Mouse (Mus musculus): ENCODE data around the gene Bzw2. TPM values are rescaled to one million over a fixed set of nuclear protein-coding genes. Genes with fewer than 3 reads are reported as not detected.

Bzw2 gene
- total RNA-seq, 2 experiments from 2014 or later = 107 to 130 TPM

DNA sequence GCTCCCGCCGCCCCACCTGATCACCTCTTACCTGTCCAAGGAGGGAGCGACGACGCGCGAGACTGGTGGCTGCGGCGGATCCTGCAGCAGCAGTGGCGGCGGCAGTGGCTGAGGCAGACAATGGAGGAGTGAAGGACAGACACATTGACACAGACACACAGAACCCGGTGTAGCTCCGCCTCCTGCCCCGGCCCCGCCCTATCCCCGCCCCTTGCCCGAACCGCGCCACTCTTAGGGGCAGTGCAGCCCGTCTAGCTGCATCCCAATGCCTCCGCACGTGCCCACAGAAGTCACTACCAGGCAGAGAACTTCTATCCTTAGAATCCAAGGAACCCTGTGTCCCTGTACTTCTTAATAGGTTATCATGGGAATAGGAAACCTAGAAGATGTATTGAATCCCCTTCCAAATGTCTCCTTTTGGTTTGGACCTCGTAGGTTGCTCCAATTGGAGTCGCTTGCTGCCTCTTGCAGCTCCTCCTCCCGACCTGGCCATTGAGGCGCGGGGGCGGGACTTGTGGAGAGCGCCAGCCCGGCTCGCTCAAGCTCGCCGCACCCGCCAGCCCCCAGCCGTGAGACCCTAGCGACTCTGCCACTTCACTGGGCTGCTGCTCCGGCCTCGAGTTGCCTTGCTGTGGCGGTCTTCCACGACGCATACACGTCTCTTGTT, 1.1 kb downstream of the Bzw2 start, which contains the start of gene Ankmy2:
TSS of gene Ankmy2 (plus strand) at position 478 of the 667 bp plus-strand sequence.
- H3K4me3 ChIP-seq = peak within 1 kb of the TSS; percentile 99
- intact Hi-C loops (cut with DNase I) = no loop called here
- TF ChIP-seq CTCF (IDR thresholded peaks at IDR 0.05) = no peak

DNA sequence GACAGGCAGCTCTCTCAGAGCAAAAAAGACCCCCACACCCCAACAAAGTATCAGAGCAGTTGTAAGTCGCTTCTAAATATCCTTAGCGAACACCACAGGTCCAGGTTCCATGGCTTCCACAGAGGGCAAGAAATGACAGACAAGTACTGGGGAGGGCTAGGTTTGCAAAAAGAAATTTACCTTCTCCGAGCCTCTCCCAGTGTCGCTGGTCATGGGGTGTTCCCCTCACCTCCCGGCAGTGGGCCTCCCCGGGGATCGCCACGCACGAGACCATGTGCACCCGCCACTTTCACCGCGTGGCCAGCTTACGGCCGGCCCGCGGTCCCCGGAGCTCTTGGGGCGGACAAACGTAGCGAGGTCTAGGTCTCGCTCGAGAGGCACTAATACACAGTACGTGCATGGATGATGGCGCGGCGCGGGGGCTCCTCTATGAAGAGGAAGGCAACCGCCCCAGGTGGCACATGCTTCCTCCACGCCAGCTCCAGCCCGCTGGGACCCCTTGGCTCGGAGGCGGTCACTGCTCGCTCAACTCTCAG, 1.7 kb downstream of the Bzw2 start:
- Histone ChIP-seq H3K27ac (peak overlapping the region; percentile 99), H3K4me3 (peak overlapping the region; percentile 99)
- intact Hi-C loops (cut with DNase I) = no loop called here
- DNase-seq = peak; percentile 73
- no peak for TF ChIP-seq CTCF (IDR thresholded peaks at IDR 0.05)

More for the DNA sequence above, 1.1 kb downstream of the Bzw2 start, which contains the start of gene Ankmy2:
- H3K27ac ChIP-seq = peak within 1 kb of the TSS; percentile 99
- DNase-seq = peak; percentile 94

GRCm38 (mm10) chr12:36155141-36155641, 2.7 kb downstream of the Bzw2 start:
- no peak for TF ChIP-seq CTCF (IDR thresholded peaks at IDR 0.05)
- DNase-seq = peak; percentile 52
- Histone ChIP-seq H3K4me3 (peak overlapping the region; percentile 99), H3K27ac (peak overlapping the region; percentile 99)
- intact Hi-C loops (cut with DNase I) = no loop called here

GRCm38 (mm10) chr12:36150737-36151136, 7.1 kb downstream of the Bzw2 start:
- 0 out of 2 replicates have a peak overlapping the region, but pooled peaks have one; percentile 9 for H3K4me3 ChIP-seq
- no peak for TF ChIP-seq CTCF (IDR thresholded peaks at IDR 0.05)
- intact Hi-C loops (cut with DNase I) = no loop called here
- DNase-seq = no peak
- H3K27ac ChIP-seq = peak overlapping the region; percentile 79

DNA sequence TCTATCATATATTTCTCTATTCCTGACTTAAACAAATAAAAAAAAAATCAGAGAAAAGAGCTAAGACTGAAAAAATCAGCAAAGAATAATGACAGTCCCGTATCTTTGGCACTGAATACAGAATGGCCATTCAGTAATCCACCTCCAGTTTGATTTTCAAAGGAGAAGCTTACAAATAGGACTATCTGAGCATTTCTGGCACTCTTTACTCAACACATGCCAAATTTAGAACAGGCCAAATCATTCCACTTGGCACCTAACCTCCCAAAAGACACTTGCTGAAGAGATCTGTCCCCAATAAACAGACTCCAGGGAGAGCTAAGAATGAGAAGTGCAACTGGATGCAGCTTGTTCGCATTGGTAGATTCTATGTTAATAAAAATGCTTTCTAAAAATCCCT, 7.6 kb downstream of the Bzw2 start:
- Histone ChIP-seq H3K4me3 (peak overlapping the region; percentile 39), H3K27ac (peak overlapping the region; percentile 79)
- no peak for TF ChIP-seq CTCF (IDR thresholded peaks at IDR 0.05)
- no peak for DNase-seq
- intact Hi-C loops (cut with DNase I) = no loop called here

GRCm38 (mm10) chr12:36146230-36147011, 11.5 kb downstream of the Bzw2 start:
- peak; percentile 6; the same call in 1 of the 2 replicates for TF ChIP-seq CTCF (IDR thresholded peaks at IDR 0.05)
- DNase-seq = peak; percentile 19
- Histone ChIP-seq H3K4me3 (no peak overlapping the region), H3K27ac (peak overlapping the region; percentile 32; the same call in 1 of the 2 replicates)
- intact Hi-C loops (cut with DNase I) = no loop called here

- intact Hi-C loops (cut with DNase I) = no loop called here
- peak; percentile 26 for DNase-seq
- no peak for TF ChIP-seq CTCF (IDR thresholded peaks at IDR 0.05)
- no peak overlapping the region for H3K4me3 ChIP-seq
- H3K27ac ChIP-seq = peak overlapping the region; percentile 54
These were observed 17.5 kb downstream of the Bzw2 start for GRCm38 (mm10) chr12:36140401-36140800.

DNA sequence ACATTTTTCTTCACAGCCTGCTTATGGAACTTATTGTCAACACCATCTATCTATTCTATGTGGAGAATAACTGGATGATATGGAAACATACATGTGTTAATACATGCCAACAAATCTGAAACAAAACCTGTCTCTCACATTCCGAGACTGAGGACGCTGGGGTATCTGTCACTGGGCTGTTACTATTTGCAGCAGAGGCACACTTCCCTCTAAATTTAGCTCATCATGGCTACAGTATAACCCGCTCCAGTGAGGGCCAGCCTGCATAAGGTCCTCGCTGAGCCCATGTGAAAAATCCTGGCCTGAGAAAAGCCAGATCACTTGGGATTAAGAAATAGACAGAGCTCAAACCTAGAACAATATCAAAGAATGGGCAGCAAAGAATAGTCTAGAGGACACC, 20.7 kb downstream of the Bzw2 start:
- peak; percentile 55 for DNase-seq
- H3K4me3 ChIP-seq = peak overlapping the region; percentile 54
- TF ChIP-seq CTCF (IDR thresholded peaks at IDR 0.05) = no peak
- H3K27ac ChIP-seq = peak overlapping the region; percentile 90
- intact Hi-C loops (cut with DNase I) = no loop called here

DNA sequence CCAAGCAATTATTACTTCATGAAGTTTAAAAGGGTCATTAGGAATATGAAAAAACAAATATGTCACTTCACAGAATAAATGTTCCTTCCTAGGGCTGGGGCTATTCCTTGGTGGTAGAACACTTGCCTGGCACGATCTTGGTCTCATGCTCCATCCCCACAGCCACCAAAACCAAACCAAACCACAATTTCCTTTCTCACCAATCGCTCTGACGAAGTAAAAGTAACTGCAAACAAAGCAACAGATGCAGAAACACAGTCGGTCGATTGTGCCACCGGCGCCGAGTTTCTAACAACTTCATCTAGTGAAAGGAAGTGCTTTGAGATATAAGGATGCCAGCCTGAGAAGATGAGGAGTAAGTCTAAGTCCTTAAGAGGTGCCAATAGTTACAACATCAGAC, 21.6 kb downstream of the Bzw2 start:
- Histone ChIP-seq H3K4me3 (no peak overlapping the region), H3K27ac (peak overlapping the region; percentile 90; the same call in 1 of the 2 replicates)
- intact Hi-C loops (cut with DNase I) = no loop called here
- TF ChIP-seq CTCF (IDR thresholded peaks at IDR 0.05) = no peak
- no peak for DNase-seq

GRCm38 (mm10) chr12:36135409-36135808, 22.5 kb downstream of the Bzw2 start:
- intact Hi-C loops (cut with DNase I) = no loop called here
- TF ChIP-seq CTCF (IDR thresholded peaks at IDR 0.05) = no peak
- Histone ChIP-seq H3K27ac (0 out of 2 replicates have a peak overlapping the region, but pooled peaks have one; percentile 31), H3K4me3 (no peak overlapping the region)
- DNase-seq = no peak

GRCm38 (mm10) chr12:36134111-36134510, 23.8 kb downstream of the Bzw2 start:
- DNase-seq = no peak
- intact Hi-C loops (cut with DNase I) = no loop called here
- no peak overlapping the region for H3K4me3 ChIP-seq
- H3K27ac ChIP-seq = peak overlapping the region; percentile 20; the same call in 1 of the 2 replicates
- TF ChIP-seq CTCF (IDR thresholded peaks at IDR 0.05) = no peak

DNA sequence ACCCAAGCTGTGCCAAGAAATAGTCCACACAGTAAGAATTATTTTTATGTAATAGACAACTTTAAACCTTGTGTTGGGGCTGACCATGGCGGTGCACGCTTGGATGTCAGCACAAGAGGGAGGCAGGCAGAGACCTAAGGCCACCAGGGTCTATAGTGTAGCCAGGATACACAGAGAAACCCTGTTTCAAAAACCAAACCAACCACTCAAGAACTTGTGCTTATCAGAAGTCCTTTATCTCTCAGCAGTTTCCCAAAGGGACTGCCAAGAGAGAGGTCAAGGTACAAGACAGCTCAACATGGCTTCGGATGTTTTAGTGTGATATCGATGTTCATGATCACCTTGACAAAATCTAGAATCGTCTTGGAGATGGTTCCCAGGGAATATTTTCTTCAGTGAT, 24.3 kb downstream of the Bzw2 start:
- TF ChIP-seq CTCF (IDR thresholded peaks at IDR 0.05) = no peak
- intact Hi-C loops (cut with DNase I) = no loop called here
- DNase-seq = no peak
- no peak overlapping the region for H3K4me3 ChIP-seq
- H3K27ac ChIP-seq = peak overlapping the region; percentile 57; the same call in 1 of the 2 replicates

Measured in gastrocnemius, adult 2 months (tissue).